Mouse (Mus musculus) midbrain, embryonic 16.5 days (tissue): Measurements from ENCODE around the gene Eef1a1. TPM values are rescaled to one million over a fixed set of nuclear protein-coding genes. Genes with fewer than 3 reads are reported as not detected.

ENCODE experiments used
- ATAC-seq: fragments of 200-750 bp; cut with Nextera tagmentation; 2 replicates; pipeline ENCODE4 v1.8.0; 2017; ENCODE audit warnings: moderate TSS enrichment
- H3K27ac ChIP-seq: fragments of 300-500 bp; sonication (generic); 2 replicates; pipeline ENCODE4 v1.5.1; 2014; ENCODE audit warnings: mild to moderate bottlenecking, low read length, mixed read lengths
- H3K27me3 ChIP-seq: fragments of 300-500 bp; sonication (generic); 2 replicates; pipeline ENCODE4 v1.6.1; 2014; ENCODE audit warnings: low read depth, low read length, mixed read lengths; ENCODE audit not compliant: control insufficient read depth, insufficient read depth
- H3K36me3 ChIP-seq: fragments of 300-500 bp; sonication (generic); 2 replicates; pipeline ENCODE4 v1.6.1; 2014; ENCODE audit warnings: mild to moderate bottlenecking, low read length, moderate library complexity, mixed read lengths; ENCODE audit not compliant: control insufficient read depth, insufficient read depth
- H3K4me1 ChIP-seq: fragments of 300-500 bp; sonication (generic); 2 replicates; pipeline ENCODE4 v1.6.1; 2014; ENCODE audit warnings: mild to moderate bottlenecking, low read length, mixed read lengths; ENCODE audit not compliant: control insufficient read depth, insufficient read depth
- H3K4me2 ChIP-seq: fragments of 300-500 bp; sonication (generic); 2 replicates; pipeline ENCODE4 v1.6.1; 2014; ENCODE audit warnings: mild to moderate bottlenecking, low read length, mixed read lengths
- H3K4me3 ChIP-seq: fragments of 300-500 bp; sonication (generic); 2 replicates; pipeline ENCODE4 v1.5.1; 2014; ENCODE audit warnings: low read depth, mild to moderate bottlenecking, low read length, moderate library complexity, mixed read lengths
- H3K9ac ChIP-seq: fragments of 300-500 bp; sonication (generic); 2 replicates; pipeline ENCODE4 v1.6.1; 2014; ENCODE audit warnings: low read depth, low read length, mixed read lengths
- H3K9me3 ChIP-seq: fragments of 300-500 bp; sonication (generic); replicated peaks from 2 replicates; pipeline ENCODE4 v1.6.1; 2014; ENCODE audit warnings: mild to moderate bottlenecking, low read length, mixed read lengths; ENCODE audit not compliant: control insufficient read depth, poor library complexity, severe bottlenecking
- WGBS: fragments of 180-500 bp; shearing (Covaris S2); extraction: QIAGEN DNeasy Blood & Tissue Kit; methylation state at CpG from one replicate; pipeline ENCODE4 v1.1.7; 2014; 5-methylcytosine and 5-hydroxymethylcytosine counted together
- polyA plus RNA-seq: library from polyadenylated mRNA; unstranded; fragments of >200 nt; fragmentation: Nextera tagmentation; extraction: Ambion mirVana; gene quantifications from 2 replicates; pipeline ENCODE4 v1.2.1, GENCODE M21; 2015

The Eef1a1 gene
- 2,998 and 3,109 TPM in 2 replicates for polyA plus RNA-seq

GRCm38 (mm10) chr9:78488890-78489420 lies at the start of gene Eef1a1:
TSS of gene Eef1a1 (minus strand) at chr9:78489151.
- H3K36me3 ChIP-seq = no peaks in the 10 kb centered on the region
- H3K9ac ChIP-seq = peak within 1 kb of the TSS; percentile 62
- no peak within 1 kb of the TSS for H3K27ac ChIP-seq
- peaks cover 5% of the 10 kb centered on the region for H3K4me1 ChIP-seq
- WGBS = under 1% methylated on average over 16 of the region's 20 CpGs
- no peaks in the 10 kb centered on the region for H3K27me3 ChIP-seq
- peak within 1 kb of the TSS; percentile 60 for H3K4me2 ChIP-seq
- peak; percentile 50 for ATAC-seq
- peak within 1 kb of the TSS; percentile 34 for H3K4me3 ChIP-seq
- no peaks in the 10 kb centered on the region for H3K9me3 ChIP-seq

DNA sequence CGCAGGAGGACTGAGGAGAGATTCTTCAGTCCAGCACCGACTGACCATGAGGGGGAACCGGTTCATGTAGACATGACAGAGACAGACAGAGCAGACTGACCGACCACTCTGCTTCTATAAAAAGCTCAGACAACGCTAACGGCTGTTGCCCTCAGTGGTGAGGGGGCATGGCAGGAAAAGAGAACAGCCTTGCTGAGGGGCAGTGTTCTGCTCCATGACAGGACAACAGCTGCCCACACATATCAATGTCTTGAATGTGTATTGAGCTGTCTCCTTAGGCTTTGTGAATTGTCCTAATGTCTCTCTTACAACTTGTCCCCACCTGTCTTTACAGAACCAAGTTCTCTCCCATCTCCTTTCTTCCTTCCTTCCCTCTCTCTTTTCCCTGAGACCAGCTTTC lies 49.5 kb upstream of the Eef1a1 start:
- ATAC-seq = no peak
- Histone ChIP-seq H3K9me3 (no peaks in the 10 kb centered on the region), H3K36me3 (no peaks in the 10 kb centered on the region), H3K4me2 (no peak overlapping the region), H3K4me1 (no peaks in the 10 kb centered on the region), H3K27ac (no peak overlapping the region), H3K9ac (no peak overlapping the region), H3K27me3 (no peaks in the 10 kb centered on the region), H3K4me3 (no peak overlapping the region)
- WGBS = 78% methylated on average over 6 of the region's 6 CpGs

- H3K27me3 ChIP-seq = no peaks in the 10 kb centered on the region
- H3K4me2 ChIP-seq = no peak overlapping the region
- H3K9me3 ChIP-seq = no peaks in the 10 kb centered on the region
- 80% methylated on average over 9 of the region's 9 CpGs for WGBS
- H3K4me1 ChIP-seq = no peaks in the 10 kb centered on the region
- H3K27ac ChIP-seq = no peak overlapping the region
- H3K9ac ChIP-seq = no peak overlapping the region
- H3K4me3 ChIP-seq = no peak overlapping the region
- no peaks in the 10 kb centered on the region for H3K36me3 ChIP-seq
- ATAC-seq = peak; percentile 62
Measured at GRCm38 (mm10) chr9:78537154-78537873, 48.4 kb upstream of the Eef1a1 start.

- no peaks in the 10 kb centered on the region for H3K27me3 ChIP-seq
- no peak overlapping the region for H3K27ac ChIP-seq
- no peaks in the 10 kb centered on the region for H3K9me3 ChIP-seq
- H3K4me1 ChIP-seq = no peaks in the 10 kb centered on the region
- 96% methylated on average over 7 of the region's 7 CpGs for WGBS
- H3K4me3 ChIP-seq = no peak overlapping the region
- no peak overlapping the region for H3K4me2 ChIP-seq
- no peak for ATAC-seq
- no peaks in the 10 kb centered on the region for H3K36me3 ChIP-seq
- H3K9ac ChIP-seq = no peak overlapping the region
Measured at GRCm38 (mm10) chr9:78534606-78535005, 45.7 kb upstream of the Eef1a1 start.

GRCm38 (mm10) chr9:78533296-78533935 lies 44.5 kb upstream of the Eef1a1 start:
- H3K36me3 ChIP-seq = no peaks in the 10 kb centered on the region
- WGBS = 90% methylated on average over 18 of the region's 18 CpGs
- no peak for ATAC-seq

GRCm38 (mm10) chr9:78532341-78532819 lies 43.4 kb upstream of the Eef1a1 start:
- ATAC-seq = no peak
- WGBS = 80% methylated on average over 9 of the region's 9 CpGs
- no peaks in the 10 kb centered on the region for H3K9me3 ChIP-seq
- H3K9ac ChIP-seq = no peak overlapping the region
- no peak overlapping the region for H3K4me2 ChIP-seq
- no peaks in the 10 kb centered on the region for H3K36me3 ChIP-seq
- no peaks in the 10 kb centered on the region for H3K27me3 ChIP-seq
- H3K4me3 ChIP-seq = no peak overlapping the region
- peaks cover 5% of the 10 kb centered on the region; the same call in 1 of the 2 replicates for H3K4me1 ChIP-seq
- no peak overlapping the region for H3K27ac ChIP-seq

More at GRCm38 (mm10) chr9:78533296-78533935, 44.5 kb upstream of the Eef1a1 start:
- Histone ChIP-seq H3K4me1 (peaks cover under 1% of the 10 kb centered on the region; the same call in 1 of the 2 replicates), H3K9me3 (no peaks in the 10 kb centered on the region), H3K27ac (no peak overlapping the region), H3K27me3 (no peaks in the 10 kb centered on the region), H3K9ac (no peak overlapping the region), H3K4me2 (no peak overlapping the region), H3K4me3 (no peak overlapping the region)

- no peaks in the 10 kb centered on the region for H3K36me3 ChIP-seq
- no peak overlapping the region for H3K9ac ChIP-seq
- WGBS = 58% methylated on average over 5 of the region's 5 CpGs
- no peak overlapping the region for H3K4me3 ChIP-seq
- ATAC-seq = no peak
- no peak overlapping the region for H3K27ac ChIP-seq
- H3K4me1 ChIP-seq = peaks cover 5% of the 10 kb centered on the region; the same call in 1 of the 2 replicates
- no peaks in the 10 kb centered on the region for H3K9me3 ChIP-seq
- no peaks in the 10 kb centered on the region for H3K27me3 ChIP-seq
- H3K4me2 ChIP-seq = no peak overlapping the region
Measured at GRCm38 (mm10) chr9:78531816-78532215, 42.9 kb upstream of the Eef1a1 start.

DNA sequence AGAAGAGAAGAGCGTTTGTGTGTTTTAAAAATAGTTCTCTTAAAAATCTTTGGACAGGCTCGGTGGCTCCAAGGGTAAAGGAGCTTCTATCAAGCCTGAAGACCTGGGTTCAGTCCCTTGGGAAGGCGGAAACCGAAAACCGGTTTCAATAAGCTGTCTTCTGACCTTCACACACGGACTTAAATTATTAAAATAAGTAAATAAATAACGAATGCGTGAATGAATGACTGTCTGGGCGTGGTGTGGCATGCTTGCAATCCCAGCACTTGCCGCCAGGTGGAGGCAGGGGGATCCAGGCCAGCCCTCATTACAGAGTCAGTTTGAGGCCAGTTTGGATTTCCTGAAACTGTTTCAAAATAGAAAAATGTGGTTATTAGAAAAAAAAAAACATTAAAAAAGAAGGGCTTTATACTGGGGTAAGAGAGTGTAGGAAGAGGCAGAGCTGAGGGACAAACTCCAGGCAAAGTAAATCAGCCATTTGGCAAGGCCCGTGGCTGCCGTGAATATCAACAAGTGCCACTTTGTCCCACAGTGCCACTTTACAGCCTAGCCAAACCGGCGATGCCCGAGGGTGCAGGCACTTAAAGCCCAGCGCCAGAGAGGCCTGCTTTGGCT lies 38.9 kb upstream of the Eef1a1 start:
- H3K4me3 ChIP-seq = peak overlapping the region; percentile 47
- H3K9me3 ChIP-seq = no peaks in the 10 kb centered on the region
- peak overlapping the region; percentile 89 for H3K27ac ChIP-seq
- WGBS = 2% methylated on average over 16 of the region's 16 CpGs
- peak; percentile 74 for ATAC-seq
- H3K9ac ChIP-seq = peak overlapping the region; percentile 68
- H3K4me2 ChIP-seq = peak overlapping the region; percentile 79
- peaks cover 5% of the 10 kb centered on the region; the same call in 1 of the 2 replicates for H3K4me1 ChIP-seq
- H3K36me3 ChIP-seq = no peaks in the 10 kb centered on the region
- no peaks in the 10 kb centered on the region for H3K27me3 ChIP-seq
